Mouse (Mus musculus): ENCODE data around the gene Lama5. TPM values are rescaled to one million over a fixed set of nuclear protein-coding genes. Genes with fewer than 3 reads are reported as not detected.

The Lama5 gene
- total RNA-seq, 2 experiments from 2014 or later, result 8.7 to 11.2 TPM

- intact Hi-C loops (cut with DNase I), result loop anchor here (5.0 kb wide), 1 partner anchor 54 kb away; the partner anchor contains the start of gene Osbpl2
These were observed 54.1 kb downstream of the Lama5 start for GRCm38 (mm10) chr2:180171522-180172070.

GRCm38 (mm10) chr2:180170806-180171521, 54.7 kb downstream of the Lama5 start, which contains the start of gene Adrm1:
Gene Adrm1, plus strand, starts transcription at chr2:180171485.
- intact Hi-C loops (cut with DNase I), result loop anchor here (5.0 kb wide), 1 partner anchor 54 kb away; the partner anchor contains the start of gene Osbpl2
- peak; percentile 95 to 97 for DNase-seq

More at GRCm38 (mm10) chr2:180171522-180172070, 54.1 kb downstream of the Lama5 start:
- DNase-seq, result no peak

GRCm38 (mm10) chr2:180170151-180170805, 55.4 kb downstream of the Lama5 start:
- no peak for DNase-seq
- intact Hi-C loops (cut with DNase I), result loop anchor here (5.0 kb wide), 1 partner anchor 53 kb away; the partner anchor contains the start of gene Osbpl2

GRCm38 (mm10) chr2:180166869-180167268, 58.8 kb downstream of the Lama5 start:
- intact Hi-C loops (cut with DNase I), result no loop called here
- no peak for DNase-seq

DNA sequence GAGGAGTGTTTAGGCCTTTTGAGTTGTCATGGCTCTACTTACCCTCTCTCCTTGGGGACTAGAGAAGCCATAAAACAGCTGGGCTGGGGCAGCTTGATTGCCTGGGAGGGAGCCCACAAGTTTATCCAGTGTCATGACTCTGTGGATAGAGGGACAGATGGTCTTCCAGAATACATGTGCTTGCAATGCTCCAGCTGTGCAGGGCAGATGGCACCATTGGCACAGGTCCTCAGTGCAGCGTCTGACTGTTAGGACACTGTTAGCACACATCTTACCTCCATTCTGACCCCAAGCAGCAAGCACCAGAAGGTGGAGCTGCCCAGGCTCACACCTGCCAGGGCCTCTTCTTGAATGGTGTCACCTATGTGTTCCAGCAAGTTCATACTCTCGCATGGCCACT, 59.8 kb downstream of the Lama5 start:
- intact Hi-C loops (cut with DNase I), result no loop called here
- no peak for DNase-seq

DNA sequence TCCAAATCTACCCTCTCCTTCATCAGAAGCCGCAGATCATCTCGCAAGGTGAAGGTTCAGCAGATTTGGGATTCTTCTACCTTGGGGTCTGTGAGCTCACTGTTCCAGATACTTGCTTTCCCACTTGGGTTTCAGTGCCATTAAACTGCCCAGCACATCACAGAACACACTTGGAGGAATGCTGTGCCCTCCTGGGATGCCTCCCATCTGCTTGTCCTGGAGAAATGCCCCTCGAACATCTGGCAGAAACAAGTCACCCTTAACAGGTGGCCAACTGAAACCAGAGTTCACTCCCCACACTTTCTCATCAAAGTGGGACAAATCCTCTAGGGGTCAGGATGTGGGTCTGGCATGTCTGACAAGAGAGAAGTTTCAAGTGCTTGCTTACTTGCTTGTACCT, 67.0 kb downstream of the Lama5 start:
- intact Hi-C loops (cut with DNase I), result no loop called here
- DNase-seq, result no peak

DNA sequence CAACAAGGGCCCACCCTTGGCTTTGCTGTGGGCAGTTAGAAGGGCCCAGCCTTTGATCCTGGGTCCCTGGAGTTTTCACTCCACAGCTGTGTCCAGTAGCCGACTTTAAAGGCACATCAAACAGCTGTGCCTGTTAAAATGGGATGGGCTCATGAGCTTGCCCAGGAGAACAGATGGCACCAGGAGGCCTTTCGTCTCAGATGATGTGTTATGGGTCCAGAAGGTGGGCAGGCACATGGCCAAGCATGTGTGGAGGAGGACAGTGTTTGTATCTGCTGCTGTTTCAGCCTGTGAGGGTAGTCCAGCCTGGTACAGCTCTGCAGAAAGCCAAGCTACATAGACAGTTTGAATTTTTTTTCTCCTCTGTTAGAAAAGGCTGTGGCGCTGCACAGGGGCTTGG, 70.9 kb downstream of the Lama5 start:
- intact Hi-C loops (cut with DNase I), result no loop called here
- no peak for DNase-seq

GRCm38 (mm10) chr2:180148551-180148950, 77.1 kb downstream of the Lama5 start:
- intact Hi-C loops (cut with DNase I), result no loop called here
- DNase-seq, result no peak

- intact Hi-C loops (cut with DNase I), result no loop called here
- DNase-seq, result no peak
These were observed 78.3 kb downstream of the Lama5 start for GRCm38 (mm10) chr2:180147379-180147778.

DNA sequence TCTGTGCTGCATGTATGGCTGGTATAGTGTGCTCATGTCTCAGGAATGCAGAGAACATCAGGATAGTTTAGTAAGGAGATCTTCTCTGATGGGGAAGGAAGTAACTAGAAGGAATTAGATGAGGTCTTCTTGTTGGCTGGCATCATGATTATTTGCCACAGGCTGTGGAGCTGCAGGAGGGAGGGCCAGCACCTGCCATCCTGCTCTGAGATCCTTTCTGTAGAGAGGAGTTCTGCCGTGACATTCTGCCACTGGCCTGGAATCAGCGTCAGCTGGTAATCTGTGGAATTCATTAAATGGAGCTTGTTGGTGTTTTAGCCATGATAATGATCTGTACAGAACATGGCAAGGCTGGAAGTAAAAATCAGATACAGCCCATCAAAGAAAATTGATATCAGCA, 79.6 kb downstream of the Lama5 start:
- DNase-seq, result no peak
- intact Hi-C loops (cut with DNase I), result no loop called here

- DNase-seq, result no peak
- intact Hi-C loops (cut with DNase I), result no loop called here
These were observed 90.2 kb downstream of the Lama5 start for GRCm38 (mm10) chr2:180135414-180135813.

DNA sequence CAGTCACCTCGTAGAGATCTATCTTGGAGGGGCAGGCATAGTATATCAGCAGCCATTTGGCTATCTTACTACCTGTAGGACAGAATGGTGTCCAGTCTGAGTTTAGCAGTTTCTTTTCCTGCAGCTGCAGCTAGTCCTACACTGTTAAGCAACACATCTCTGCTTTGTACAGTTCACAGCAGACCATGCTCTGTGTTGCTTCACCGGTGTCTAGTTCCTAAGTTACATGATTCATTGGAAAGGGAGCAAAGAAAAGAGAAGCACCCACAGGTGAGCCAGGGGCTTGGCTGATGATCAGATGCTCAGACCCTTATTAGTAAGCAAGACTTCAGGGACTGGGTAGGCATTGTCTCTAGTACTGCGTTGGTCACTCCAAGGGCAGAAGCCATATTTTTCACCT, 91.7 kb downstream of the Lama5 start:
- no peak for DNase-seq
- intact Hi-C loops (cut with DNase I), result no loop called here

DNA sequence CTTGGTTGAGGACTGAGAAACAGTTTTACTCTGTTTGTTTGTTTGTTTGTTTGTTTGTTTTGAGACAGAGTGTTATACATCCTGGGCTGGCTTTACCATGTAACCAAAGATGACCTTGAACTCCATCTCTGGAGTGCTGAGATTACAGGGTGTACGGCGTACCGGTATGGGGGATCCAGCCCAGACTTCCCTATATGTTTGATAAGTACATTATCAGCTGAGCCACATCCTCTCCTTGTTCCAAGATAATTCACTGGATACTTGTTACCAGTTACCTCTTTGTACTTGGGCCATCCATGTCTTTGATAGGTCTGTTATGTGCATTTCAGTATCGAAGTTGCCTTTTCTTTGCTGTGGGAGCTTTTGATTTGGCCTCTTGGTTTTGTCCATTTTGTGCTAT, 92.4 kb downstream of the Lama5 start:
- intact Hi-C loops (cut with DNase I), result no loop called here
- no peak for DNase-seq

GRCm38 (mm10) chr2:180127675-180128074, 98.0 kb downstream of the Lama5 start:
- DNase-seq, result no peak
- intact Hi-C loops (cut with DNase I), result no loop called here

Small RNA genes lying within 50 kb of the gene (microRNA-seq; reads per million reads assigned to microRNA genes)
- gene Mir3091 (0 reads per million in 2 experiments), gene Mir7005 (0 reads per million in 2 experiments)

Other genes with a start within 250 kb of the Lama5 start
- 1 to 10 TPM; 6.6 to 8.3 TPM for gene Taf4, start 249.2 kb downstream of the Lama5 start, total RNA-seq (2021)
- gene Lsm14b, start 200.9 kb downstream of the Lama5 start, total RNA-seq (2021), result 10 to 100 TPM; 41.4 to 45.1 TPM
- gene Psma7, start 183.4 kb downstream of the Lama5 start, total RNA-seq (2021), result 100 to 1,000 TPM; 117 to 131 TPM
- 1 to 10 TPM; 1.2 to 2.1 TPM for gene Ss18l1, start 183.3 kb downstream of the Lama5 start, total RNA-seq (2021)
- gene Mtg2, start 155.3 kb downstream of the Lama5 start, total RNA-seq (2021), result 10 to 100 TPM; 12.3 to 16.9 TPM
- not detected for gene Hrh3, start 121.4 kb downstream of the Lama5 start, total RNA-seq (2021)
- gene Osbpl2, start 106.6 kb downstream of the Lama5 start, total RNA-seq (2021), result 10 to 100 TPM; 15.5 to 17.0 TPM
- 100 to 1,000 TPM in 1 of 2 experiments, 10 to 100 TPM in 1; 95.4 to 103 TPM for gene Adrm1, start 54.4 kb downstream of the Lama5 start, total RNA-seq (2021)
- gene Rps21, start 31.5 kb upstream of the Lama5 start, total RNA-seq (2021), result 100 to 1,000 TPM; 310 to 370 TPM
- gene Cables2, start 47.6 kb upstream of the Lama5 start, total RNA-seq (2021), result 10 to 100 TPM in 1 of 2 experiments, 1 to 10 TPM in 1; 9.7 to 11.5 TPM
- not detected for gene Rbbp8nl, start 64.0 kb upstream of the Lama5 start, total RNA-seq (2021)
- not detected for gene Gata5, start 108.8 kb upstream of the Lama5 start, total RNA-seq (2021)
- under 1 TPM in 1 of 2 experiments, not detected in 1; 0.08 TPM for gene Slco4a1, start 230.4 kb upstream of the Lama5 start, total RNA-seq (2021)